Mouse (Mus musculus) layer of hippocampus, postnatal 14 days (tissue): ENCODE measurements at regions not wholly inside any gene's neighbourhood (a gene's known extent, or its start where the extent isn't known, plus 50 kb on each side); places are given as distances from the start of the nearest gene placed in this dataset.
A peak's percentile ranks its signal among the peaks of the same experiment; 100 is the strongest.
"Not testable (repeated sequence)": the region's sequence is repeated elsewhere in the genome, so short reads cannot be mapped to it uniquely, and the experiment has no call there.

Source experiments
- DNase-seq, 2 experiments: peaks; one replicate each; pipeline ENCODE4 v3.0.0; 2021 to 2022; ENCODE audit warnings: low spot score in 2 of 2, mixed read lengths in 1 of 2

DNA sequence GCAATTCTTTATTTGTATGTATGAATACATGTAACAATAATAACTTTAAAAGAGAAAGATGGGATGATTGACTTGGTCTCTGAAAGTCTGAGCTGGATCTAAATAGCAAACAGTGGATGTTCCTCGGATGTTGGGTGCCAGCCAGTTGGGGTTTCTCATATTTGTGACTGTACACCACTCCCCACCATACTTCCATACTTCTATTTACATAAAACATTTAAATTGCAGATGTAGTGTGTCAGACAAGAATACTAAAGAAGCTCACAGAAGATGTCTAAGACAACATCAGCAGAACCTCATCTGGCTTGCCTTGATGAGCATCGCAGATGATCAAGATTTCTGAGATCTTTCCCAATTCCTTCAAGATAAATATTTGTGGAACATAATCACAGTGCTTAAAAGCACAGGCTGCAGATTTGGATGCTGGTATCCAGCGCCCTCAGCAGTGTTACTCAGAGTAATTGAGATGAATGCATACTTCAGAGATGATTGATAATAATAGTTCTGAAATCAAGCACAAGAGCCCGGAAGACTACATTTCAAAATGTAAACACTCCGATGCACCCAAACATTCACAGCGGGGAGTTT, 762.0 kb upstream of the Intu start:
- no peak for DNase-seq

- DNase-seq, result no peak
Observed at GRCm38 (mm10) chr3:39776278-39777039, 754.6 kb upstream of the Intu start.

- DNase-seq, result no peak
Observed at GRCm38 (mm10) chr3:39779690-39780218, 751.3 kb upstream of the Intu start.

GRCm38 (mm10) chr3:39780270-39780669, 750.8 kb upstream of the Intu start:
- DNase-seq, result no peak

DNA sequence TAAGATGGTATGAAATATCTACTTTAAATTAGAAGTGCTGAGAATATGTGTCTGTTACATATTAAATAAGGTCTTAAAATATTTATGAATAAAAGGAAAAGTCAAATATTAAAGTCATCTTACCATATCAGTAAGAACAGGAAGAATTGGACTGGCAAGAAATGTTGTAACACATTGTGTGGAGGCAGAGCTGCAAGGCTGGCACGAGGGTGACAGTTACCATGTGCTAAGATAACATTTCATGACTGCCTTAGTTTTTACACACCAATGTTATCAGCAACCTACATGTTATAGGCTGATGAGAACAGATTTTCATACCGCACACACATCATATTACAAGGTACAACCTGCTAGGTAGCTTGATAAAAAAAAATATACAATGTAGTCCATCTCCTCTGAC, 746.2 kb upstream of the Intu start:
- DNase-seq, result peak in 1 of 2 experiments; percentile 61

- DNase-seq, result no peak
Observed at GRCm38 (mm10) chr3:39809586-39809985, 721.5 kb upstream of the Intu start.

DNA sequence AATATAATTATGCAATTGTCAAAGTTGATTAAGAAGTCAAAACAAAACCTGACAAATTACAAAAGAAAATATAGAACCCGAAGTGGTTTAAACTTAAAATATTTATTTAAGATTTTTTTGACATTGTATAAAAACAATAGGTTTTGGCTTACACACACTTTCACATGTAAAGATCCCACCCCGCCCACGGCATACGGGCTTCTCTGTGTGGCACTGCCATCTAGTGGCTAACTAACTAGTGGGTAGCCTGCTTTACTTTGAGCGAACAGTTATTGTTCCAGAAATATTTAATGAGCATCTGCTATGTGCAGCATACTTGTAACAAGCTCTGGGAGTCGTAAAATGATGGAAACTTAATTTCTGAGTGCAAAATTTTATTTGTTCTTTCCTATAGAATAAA, 716.3 kb upstream of the Intu start:
- DNase-seq, result peak; percentile 50 to 80

- DNase-seq, result no peak
Observed at GRCm38 (mm10) chr3:39830488-39831056, 700.5 kb upstream of the Intu start.

GRCm38 (mm10) chr3:39838377-39839145, 692.5 kb upstream of the Intu start:
- DNase-seq, result no peak

DNA sequence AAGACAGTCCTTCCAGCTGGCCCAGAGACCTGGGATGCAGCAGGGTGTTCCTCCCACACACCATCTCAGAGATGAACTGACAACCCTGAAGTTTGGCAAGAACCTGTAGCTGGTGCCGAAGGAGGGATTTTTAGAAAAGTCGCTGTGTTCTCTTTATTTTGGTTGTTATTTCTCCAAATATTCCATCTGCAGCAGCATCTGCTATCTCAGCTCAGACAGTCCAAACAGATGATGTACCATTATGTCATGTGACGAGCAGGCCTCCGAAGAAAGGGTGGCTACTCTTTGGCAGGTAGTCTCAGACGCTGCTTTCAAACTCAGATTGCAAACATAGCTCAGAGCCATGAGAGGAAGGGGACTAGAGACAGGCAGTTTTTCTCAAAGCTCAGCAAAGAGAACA, 690.1 kb upstream of the Intu start:
- peak; percentile 40 to 65 for DNase-seq

DNA sequence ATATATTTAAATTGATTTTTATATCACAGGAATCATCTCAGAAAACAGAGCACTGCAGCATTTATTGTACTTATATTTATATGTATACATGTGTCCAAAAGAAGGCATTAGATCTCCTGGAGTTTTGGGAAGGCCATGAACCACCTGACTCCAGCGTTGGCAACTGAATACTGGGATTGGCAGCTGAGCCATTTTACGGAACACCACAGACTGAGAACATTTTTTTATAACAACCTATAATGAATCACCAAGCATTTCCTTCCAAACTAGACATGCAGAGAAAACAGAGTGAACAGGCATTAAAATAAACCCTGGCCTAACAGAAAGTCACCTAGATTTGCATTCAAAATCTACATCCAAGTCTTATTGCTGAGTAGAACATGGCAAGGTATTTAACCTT, 686.0 kb upstream of the Intu start:
- DNase-seq, result no peak

- DNase-seq, result no peak
Observed at GRCm38 (mm10) chr3:39848829-39849228, 682.3 kb upstream of the Intu start.

- no peak for DNase-seq
Observed at GRCm38 (mm10) chr3:39857214-39857839, 673.8 kb upstream of the Intu start.

DNA sequence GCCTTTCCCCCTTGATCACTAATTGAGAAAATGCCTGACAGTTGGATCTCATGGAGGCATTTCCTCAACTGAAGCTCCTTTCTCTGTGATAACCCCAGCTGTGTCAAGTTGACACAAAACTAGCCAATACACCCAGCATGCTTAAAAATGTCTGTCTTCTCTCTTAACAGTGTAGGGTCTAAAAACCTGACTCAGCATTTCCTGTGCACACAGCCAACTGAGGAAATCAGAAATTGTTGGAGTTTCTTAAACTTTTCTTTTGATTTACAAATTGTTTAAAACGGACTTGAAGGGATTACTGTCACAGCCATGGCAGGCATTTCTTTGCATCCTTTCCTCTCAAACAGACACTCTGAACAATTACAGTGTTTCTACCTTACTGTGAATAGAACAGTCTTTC, 655.0 kb upstream of the Intu start:
- not testable (repeated sequence) for DNase-seq

DNA sequence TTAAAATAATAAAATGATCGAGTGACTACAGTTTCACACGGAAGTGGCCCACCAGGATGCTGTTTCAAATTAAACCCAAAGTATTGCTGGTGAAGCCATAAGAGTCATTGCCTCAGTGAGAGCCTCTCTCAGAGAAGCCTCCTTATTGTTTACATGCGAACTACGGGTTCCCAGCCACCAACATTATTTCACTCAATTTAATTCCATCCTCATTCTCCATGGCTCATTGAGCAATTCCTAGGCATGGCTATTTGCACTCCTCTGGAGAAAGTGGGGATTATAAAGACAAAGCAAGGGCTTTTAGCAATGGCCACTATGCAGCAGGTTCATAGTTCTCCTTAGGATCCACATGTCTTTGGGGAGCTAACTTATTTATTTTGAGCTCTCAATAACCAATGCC, 646.7 kb upstream of the Intu start:
- DNase-seq, result no peak

DNA sequence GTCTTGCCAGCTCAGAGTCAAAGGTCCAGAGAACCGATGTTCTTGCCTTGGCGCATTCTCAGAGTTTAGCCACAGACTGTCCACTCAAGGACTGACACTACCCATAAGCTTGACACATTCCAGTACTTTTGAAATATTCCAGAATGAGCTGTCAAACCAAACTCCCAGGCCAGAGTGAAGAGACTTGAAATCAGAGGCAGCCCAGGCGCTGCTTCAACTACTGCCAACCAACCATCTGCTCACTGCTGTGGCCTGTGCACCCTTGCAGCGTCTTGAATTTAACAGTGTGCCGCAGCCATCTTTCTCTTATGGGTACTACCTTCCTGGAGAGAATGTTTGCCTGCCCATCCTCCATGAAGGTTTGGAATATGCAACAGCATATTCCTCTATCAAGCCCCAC, 642.7 kb upstream of the Intu start:
- no peak for DNase-seq

- no peak for DNase-seq
Observed at GRCm38 (mm10) chr3:39889222-39889621, 641.9 kb upstream of the Intu start.

- DNase-seq, result no peak
Observed at GRCm38 (mm10) chr3:39898961-39899360, 632.1 kb upstream of the Intu start.

- no peak for DNase-seq
Observed at GRCm38 (mm10) chr3:39900207-39900606, 630.9 kb upstream of the Intu start.

DNA sequence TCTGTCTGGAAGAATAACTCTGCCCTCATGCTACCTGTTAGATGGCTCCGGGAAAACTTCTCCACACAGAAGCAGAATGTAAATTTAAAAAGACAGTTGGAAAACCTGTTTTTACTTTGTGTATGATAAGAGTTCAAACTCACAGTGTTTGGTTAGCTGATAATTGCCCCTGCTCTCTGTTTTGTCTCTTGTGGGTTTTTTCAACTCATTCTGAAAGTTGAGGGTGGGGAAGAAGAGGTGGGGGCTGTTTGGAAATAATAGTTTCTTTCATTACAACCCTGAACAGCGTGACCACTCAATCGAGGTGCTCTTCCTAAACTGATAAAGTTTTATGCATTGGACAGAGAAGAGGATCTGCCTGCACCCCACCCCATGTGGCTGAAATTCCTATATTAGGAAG, 626.7 kb upstream of the Intu start:
- no peak for DNase-seq

GRCm38 (mm10) chr3:39908676-39909362, 622.3 kb upstream of the Intu start:
- DNase-seq, result peak; percentile 16 to 25
